Mouse (Mus musculus) CD4-positive, CD25-positive, alpha-beta regulatory T cell, adult 2 months (primary cell): ENCODE measurements around the gene 4921539E11Rik.

Source experiments
- DNase-seq: peaks from one replicate; pipeline ENCODE4 v3.0.0-alpha.2; 2012; ENCODE audit warnings: low read depth, low spot score

Gene 4921539E11Rik

GRCm38 (mm10) chr4:103232156-103232555, 58.5 kb downstream of the 4921539E11Rik start:
- no peak for DNase-seq

- no peak for DNase-seq
Measured at GRCm38 (mm10) chr4:103222854-103223253, 67.8 kb downstream of the 4921539E11Rik start.

- DNase-seq: no peak
Measured at GRCm38 (mm10) chr4:103221789-103222188, 68.9 kb downstream of the 4921539E11Rik start.

- no peak for DNase-seq
Measured at GRCm38 (mm10) chr4:103219011-103219410, 71.7 kb downstream of the 4921539E11Rik start.

GRCm38 (mm10) chr4:103216046-103216445, 74.6 kb downstream of the 4921539E11Rik start:
- peak; percentile 54 for DNase-seq

GRCm38 (mm10) chr4:103214925-103215820, 75.5 kb downstream of the 4921539E11Rik start, which contains the start of gene Slc35d1:
TSS of gene Slc35d1 (minus strand) at chr4:103215164.
- peak; percentile 84 for DNase-seq

GRCm38 (mm10) chr4:103214498-103214924, 76.2 kb downstream of the 4921539E11Rik start:
- DNase-seq: peak; percentile 84

GRCm38 (mm10) chr4:103213859-103214497, 76.7 kb downstream of the 4921539E11Rik start:
- peak; percentile 70 for DNase-seq

GRCm38 (mm10) chr4:103208553-103208952, 82.1 kb downstream of the 4921539E11Rik start:
- no peak for DNase-seq

- no peak for DNase-seq
Measured at GRCm38 (mm10) chr4:103203646-103204045, 87.0 kb downstream of the 4921539E11Rik start.

- DNase-seq: no peak
Measured at GRCm38 (mm10) chr4:103200046-103200445, 90.6 kb downstream of the 4921539E11Rik start.

- DNase-seq: peak; percentile 48
Measured at GRCm38 (mm10) chr4:103199086-103199485, 91.6 kb downstream of the 4921539E11Rik start.

GRCm38 (mm10) chr4:103197401-103197800, 93.3 kb downstream of the 4921539E11Rik start:
- no peak for DNase-seq

GRCm38 (mm10) chr4:103192421-103192820, 98.2 kb downstream of the 4921539E11Rik start:
- DNase-seq: peak; percentile 35

- DNase-seq: no peak
Measured at GRCm38 (mm10) chr4:103188786-103189640, 101.7 kb downstream of the 4921539E11Rik start.
